Mouse (Mus musculus) embryonic fibroblast, embryonic 13.5 days (primary cell): ENCODE data around the gene Iqsec1. TPM values are rescaled to one million over a fixed set of nuclear protein-coding genes. Genes with fewer than 3 reads are reported as not detected.

Experiments
- H3K27ac ChIP-seq: 2 replicates; pipeline ENCODE4 v1.5.1; 2012; ENCODE audit warnings: low read length, control low read depth, inconsistent platforms; ENCODE audit not compliant: insufficient read depth
- H3K4me1 ChIP-seq: 2 replicates; pipeline ENCODE4 v1.6.1; 2011; ENCODE audit warnings: low read length; ENCODE audit not compliant: control insufficient read depth, insufficient read depth
- H3K4me3 ChIP-seq: 2 replicates; pipeline ENCODE4 v1.5.1; 2011; ENCODE audit warnings: mild to moderate bottlenecking, control low read depth, low read length; ENCODE audit not compliant: insufficient read depth
- CTCF ChIP-seq: IDR thresholded peaks from 2 replicates; pipeline ENCODE4 v1.5.1; 2011; ENCODE audit warnings: mild to moderate bottlenecking, control low read depth, low read length, moderate library complexity, borderline replicate concordance; ENCODE audit not compliant: insufficient read depth
- POLR2A ChIP-seq: IDR thresholded peaks from 2 replicates; pipeline ENCODE4 v1.6.1; 2011; ENCODE audit warnings: low read depth, mild to moderate bottlenecking, control low read depth, low read length, moderate library complexity
- polyA plus RNA-seq: library from polyadenylated mRNA; stranded (reverse); fragments of >200 nt; gene quantifications from 2 replicates; pipeline ENCODE4 v1.2.4, GENCODE M21; 2011; ENCODE audit warnings: low read depth; ENCODE audit not compliant: missing spikeins, insufficient read length

Iqsec1 gene
- polyA plus RNA-seq, 1 experiment = 56.0 TPM

DNA sequence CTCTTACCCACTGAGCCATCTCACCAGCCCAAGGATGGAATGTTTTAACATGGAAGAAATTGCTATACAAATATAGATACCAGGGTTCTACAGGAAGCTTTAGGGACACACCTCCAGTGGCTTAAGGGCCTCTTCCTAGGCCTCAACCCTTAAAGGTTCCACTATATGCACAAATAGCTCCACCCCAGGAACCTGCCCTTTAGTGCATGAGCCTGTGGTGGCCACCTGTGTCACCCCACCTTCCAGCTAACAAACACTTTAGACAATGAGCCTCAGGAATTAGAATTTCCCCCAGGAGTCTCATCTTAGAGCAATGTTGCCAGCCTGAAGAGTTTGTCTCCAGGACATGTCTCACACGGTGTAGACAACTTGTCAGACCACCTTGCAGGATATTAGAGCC, 96.1 kb downstream of the Iqsec1 start:
- Histone ChIP-seq H3K4me1 (no peaks in the 10 kb centered on the region), H3K27ac (no peak overlapping the region), H3K4me3 (no peak overlapping the region)
- TF ChIP-seq CTCF (no peak), POLR2A (no peak)

DNA sequence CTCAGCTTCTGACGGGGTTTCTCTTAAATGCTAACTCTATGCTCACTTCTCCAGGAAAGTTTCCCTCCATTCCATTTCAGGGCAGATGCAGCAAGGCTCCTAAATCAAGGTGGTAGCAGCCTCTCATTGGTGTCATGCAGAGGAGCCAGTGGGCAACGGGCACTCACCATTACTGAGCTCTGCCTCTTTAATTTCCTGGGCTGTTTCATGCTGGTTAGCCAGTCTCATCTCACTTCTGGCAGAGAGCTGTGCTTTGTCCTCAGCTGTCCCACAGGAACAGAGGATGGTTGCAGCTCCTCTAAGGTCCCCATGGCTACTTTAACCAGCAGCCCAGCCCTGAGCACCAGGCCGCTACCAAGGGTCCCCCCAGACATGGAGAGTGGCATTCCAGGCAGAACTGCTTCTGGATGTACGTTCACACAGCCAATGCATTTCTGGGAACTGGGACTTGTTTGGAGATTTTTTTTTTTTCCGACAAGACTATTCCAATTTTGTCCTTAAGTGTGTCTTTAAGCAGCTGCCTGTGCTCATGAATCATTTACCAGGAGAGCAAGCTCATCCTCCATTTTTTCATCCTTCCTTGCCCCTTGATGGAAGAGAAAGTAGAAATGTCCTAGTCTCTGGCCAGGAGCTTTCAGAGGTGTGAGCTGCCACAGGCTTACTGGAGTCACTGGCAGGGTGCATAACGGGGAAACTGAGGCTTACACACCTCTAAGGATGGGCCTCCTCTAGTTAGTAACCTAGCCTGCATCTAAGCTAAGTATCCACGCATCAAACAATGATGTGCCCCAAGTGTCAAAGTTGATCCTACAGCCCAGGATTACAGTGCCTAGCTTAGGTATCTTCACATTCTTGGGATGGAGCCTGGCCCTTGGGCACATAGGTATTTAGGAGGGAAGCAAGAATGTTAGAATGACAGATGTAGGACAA, 98.9 kb downstream of the Iqsec1 start:
- Histone ChIP-seq H3K4me3 (no peak overlapping the region), H3K27ac (no peak overlapping the region), H3K4me1 (no peaks in the 10 kb centered on the region)
- no peak for TF ChIP-seq POLR2A
- no peak for TF ChIP-seq CTCF

GRCm38 (mm10) chr6:90887024-90887775, 101.3 kb downstream of the Iqsec1 start:
- H3K4me1 ChIP-seq = no peaks in the 10 kb centered on the region
- TF ChIP-seq CTCF (no peak), POLR2A (no peak)
- H3K4me3 ChIP-seq = no peak overlapping the region
- no peak overlapping the region for H3K27ac ChIP-seq

DNA sequence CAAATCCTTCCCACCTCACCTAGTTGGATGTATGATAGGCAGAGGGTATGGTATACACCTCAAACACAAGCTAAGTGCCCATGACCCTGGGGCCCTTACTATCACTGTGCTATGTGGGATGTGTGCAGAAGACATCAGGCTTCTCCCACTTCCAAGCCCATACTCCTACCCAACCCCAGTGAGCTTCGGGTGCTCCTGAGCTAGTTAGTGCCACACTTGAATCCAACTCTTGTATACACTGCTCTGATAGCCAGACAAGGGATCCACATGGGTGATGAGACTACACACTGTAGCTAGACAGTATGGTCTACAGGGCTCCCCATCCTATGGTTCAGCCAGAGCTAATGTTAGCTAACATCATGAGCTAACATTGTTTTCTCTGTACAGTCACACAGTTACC, 102.9 kb downstream of the Iqsec1 start:
- no peaks in the 10 kb centered on the region for H3K4me1 ChIP-seq
- H3K4me3 ChIP-seq = no peak overlapping the region
- H3K27ac ChIP-seq = no peak overlapping the region
- TF ChIP-seq CTCF = no peak
- TF ChIP-seq POLR2A = no peak

GRCm38 (mm10) chr6:90884631-90885030, 103.9 kb downstream of the Iqsec1 start:
- H3K4me3 ChIP-seq = no peak overlapping the region
- H3K27ac ChIP-seq = no peak overlapping the region
- no peaks in the 10 kb centered on the region for H3K4me1 ChIP-seq
- TF ChIP-seq CTCF (no peak), POLR2A (no peak)

GRCm38 (mm10) chr6:90880975-90881374, 107.5 kb downstream of the Iqsec1 start:
- Histone ChIP-seq H3K27ac (no peak overlapping the region), H3K4me1 (no peaks in the 10 kb centered on the region), H3K4me3 (no peak overlapping the region)
- TF ChIP-seq CTCF = no peak
- TF ChIP-seq POLR2A = no peak

GRCm38 (mm10) chr6:90880404-90880803, 108.1 kb downstream of the Iqsec1 start:
- H3K27ac ChIP-seq = no peak overlapping the region
- TF ChIP-seq POLR2A = no peak
- TF ChIP-seq CTCF = no peak
- H3K4me3 ChIP-seq = no peak overlapping the region
- H3K4me1 ChIP-seq = no peaks in the 10 kb centered on the region

- H3K4me3 ChIP-seq = no peak overlapping the region
- H3K27ac ChIP-seq = no peak overlapping the region
- TF ChIP-seq CTCF = no peak
- no peak for TF ChIP-seq POLR2A
- no peaks in the 10 kb centered on the region for H3K4me1 ChIP-seq
Measured at GRCm38 (mm10) chr6:90871581-90871980, 116.9 kb downstream of the Iqsec1 start.

DNA sequence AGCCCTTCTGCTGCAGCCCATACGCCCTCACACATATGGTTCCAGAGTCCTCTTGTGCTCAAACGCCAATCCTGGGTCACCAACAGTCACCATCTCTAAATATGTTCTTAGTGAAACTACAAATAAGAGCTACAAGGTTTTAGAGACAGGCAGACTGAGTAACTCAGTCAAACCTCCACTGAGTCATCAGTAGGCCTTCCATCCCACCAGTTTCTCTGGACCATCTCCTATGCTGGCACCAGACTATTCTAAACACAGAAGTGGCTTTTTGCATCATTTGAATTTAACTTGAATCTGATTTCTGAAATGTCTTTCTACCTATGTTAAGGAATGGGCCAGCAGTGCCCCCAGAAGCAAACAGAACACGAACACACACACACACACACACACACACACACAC, 120.5 kb downstream of the Iqsec1 start:
- no peaks in the 10 kb centered on the region for H3K4me1 ChIP-seq

GRCm38 (mm10) chr6:90861370-90861769, 127.1 kb downstream of the Iqsec1 start:
- H3K4me3 ChIP-seq = no peak overlapping the region
- no peak for TF ChIP-seq CTCF
- no peak for TF ChIP-seq POLR2A
- no peaks in the 10 kb centered on the region for H3K4me1 ChIP-seq
- no peak overlapping the region for H3K27ac ChIP-seq

More for the DNA sequence above, 120.5 kb downstream of the Iqsec1 start:
- Histone ChIP-seq H3K27ac (no peak overlapping the region), H3K4me3 (no peak overlapping the region)
- no peak for TF ChIP-seq POLR2A
- TF ChIP-seq CTCF = no peak
